Mouse (Mus musculus): ENCODE data around the gene Haspin.

Haspin gene

GRCm38 (mm10) chr11:73144261-73144681 lies 6.2 kb upstream of the Haspin start:
- DNase-seq, result peak; percentile 87

- DNase-seq, result no peak
Observed at GRCm38 (mm10) chr11:73137116-73137515, 978 bp downstream of the Haspin start.

GRCm38 (mm10) chr11:73136587-73136986 lies 1.5 kb downstream of the Haspin start:
- DNase-seq, result no peak

GRCm38 (mm10) chr11:73134222-73134621 lies 3.9 kb downstream of the Haspin start:
- no peak for DNase-seq

- DNase-seq, result no peak
Observed at GRCm38 (mm10) chr11:73132999-73133398, 5.1 kb downstream of the Haspin start.

GRCm38 (mm10) chr11:73131020-73131419 lies 7.1 kb downstream of the Haspin start:
- DNase-seq, result peak; percentile 37

- no peak for DNase-seq
Observed at GRCm38 (mm10) chr11:73126495-73126894, 11.6 kb downstream of the Haspin start.

GRCm38 (mm10) chr11:73111414-73111813 lies 26.7 kb downstream of the Haspin start:
- DNase-seq, result no peak

- no peak for DNase-seq
Observed at GRCm38 (mm10) chr11:73109941-73110340, 28.2 kb downstream of the Haspin start.

- no peak for DNase-seq
Observed at GRCm38 (mm10) chr11:73108898-73109625, 29.0 kb downstream of the Haspin start.

- DNase-seq, result no peak
Observed at GRCm38 (mm10) chr11:73108195-73108897, 29.7 kb downstream of the Haspin start.

GRCm38 (mm10) chr11:73107358-73107757 lies 30.7 kb downstream of the Haspin start:
- peak; percentile 26 for DNase-seq

- no peak for DNase-seq
Observed at GRCm38 (mm10) chr11:73105246-73105645, 32.8 kb downstream of the Haspin start.

- DNase-seq, result no peak
Observed at GRCm38 (mm10) chr11:73101308-73101707, 36.8 kb downstream of the Haspin start.

- no peak for DNase-seq
Observed at GRCm38 (mm10) chr11:73099976-73100750, 37.9 kb downstream of the Haspin start.

- no peak for DNase-seq
Observed at GRCm38 (mm10) chr11:73098860-73099259, 39.2 kb downstream of the Haspin start.

- no peak for DNase-seq
Observed at GRCm38 (mm10) chr11:73094231-73094995, 43.7 kb downstream of the Haspin start.

- DNase-seq, result no peak
Observed at GRCm38 (mm10) chr11:73092877-73093276, 45.2 kb downstream of the Haspin start.

GRCm38 (mm10) chr11:73092057-73092456 lies 46.0 kb downstream of the Haspin start:
- peak; percentile 21 for DNase-seq

GRCm38 (mm10) chr11:73090826-73091225 lies 47.3 kb downstream of the Haspin start:
- DNase-seq, result no peak

- no peak for DNase-seq
Observed at GRCm38 (mm10) chr11:73090283-73090682, 47.8 kb downstream of the Haspin start, which contains the start of gene Itgae. TSS of gene Itgae (plus strand) at chr11:73090583.

GRCm38 (mm10) chr11:73087700-73088480 lies 50.2 kb downstream of the Haspin start:
- no peak for DNase-seq
